Mouse (Mus musculus): ENCODE results near the gene Tbk1. TPM values are rescaled to one million over a fixed set of nuclear protein-coding genes. Genes with fewer than 3 reads are reported as not detected.
A peak's percentile ranks its signal among the peaks of the same experiment; 100 is the strongest.

Gene Tbk1
- polyA plus RNA-seq, 1 experiment from 2014 or later: 24.8 TPM

DNA sequence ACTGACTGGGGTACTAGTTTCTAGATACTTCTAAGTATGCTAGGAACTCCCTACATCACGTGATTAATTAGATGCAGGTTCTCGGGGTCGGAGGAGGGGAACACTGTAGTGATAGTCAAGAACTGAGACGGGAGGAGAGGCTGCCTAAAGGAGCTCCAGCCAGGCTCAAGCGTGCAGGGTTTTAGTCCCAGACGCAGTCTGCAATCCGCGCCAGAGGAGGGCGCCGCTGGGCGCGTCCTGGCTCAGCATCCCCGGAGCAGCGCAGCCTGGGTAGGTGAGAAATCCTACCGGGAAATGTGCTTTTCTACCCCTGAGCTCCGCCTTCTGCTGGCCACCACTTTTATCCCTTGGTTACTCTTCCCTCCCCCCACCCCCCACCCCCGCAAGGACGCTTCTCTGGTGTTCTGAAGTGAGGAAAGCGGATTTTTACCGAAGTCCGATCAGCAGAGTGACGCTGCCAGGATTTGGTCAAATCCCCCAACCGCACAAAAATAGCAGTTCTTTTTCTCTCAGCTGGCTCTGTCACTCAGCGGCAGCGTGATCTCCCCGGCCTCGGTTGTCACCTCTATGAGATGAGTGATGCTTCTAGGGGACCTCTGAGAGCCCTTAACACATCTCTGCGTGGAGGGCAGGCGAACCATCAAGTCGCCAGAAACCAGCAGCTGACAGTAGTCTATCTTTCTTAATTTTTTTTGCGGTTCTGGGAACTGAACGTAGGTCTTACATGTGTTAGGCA, 53.3 kb downstream of the Tbk1 start:
- peak overlapping the region; percentile 63 for H3K4me2 ChIP-seq
- peak; percentile 70 for ATAC-seq
- H3K27ac ChIP-seq: no peak overlapping the region
- H3K9me3 ChIP-seq (replicated peaks): peaks cover 3% of the 10 kb centered on the region; the same call in 1 of the 2 replicates
- H3K9ac ChIP-seq: 0 out of 2 replicates have a peak overlapping the region, but pooled peaks have one; percentile 25
- H3K36me3 ChIP-seq: no peaks in the 10 kb centered on the region
- peaks cover 22% of the 10 kb centered on the region for H3K27me3 ChIP-seq (replicated peaks)
- H3K4me3 ChIP-seq: peak overlapping the region; percentile 29
- WGBS (ENCODE audit: insufficient replicate concordance): 10% methylated on average over 32 of the region's 32 CpGs
- peaks cover 39% of the 10 kb centered on the region for H3K4me1 ChIP-seq

- H3K27me3 ChIP-seq (replicated peaks): peaks cover 22% of the 10 kb centered on the region
- no peak for ATAC-seq
- peaks cover 26% of the 10 kb centered on the region for H3K4me1 ChIP-seq
- 45% methylated on average over 5 of the region's 5 CpGs for WGBS (ENCODE audit: insufficient replicate concordance)
- no peaks in the 10 kb centered on the region for H3K36me3 ChIP-seq
- peaks cover 3% of the 10 kb centered on the region; the same call in 1 of the 2 replicates for H3K9me3 ChIP-seq (replicated peaks)
- H3K4me3 ChIP-seq: no peak overlapping the region
- no peak overlapping the region for H3K27ac ChIP-seq
- H3K9ac ChIP-seq: no peak overlapping the region
- no peak overlapping the region for H3K4me2 ChIP-seq
Measured at GRCm38 (mm10) chr10:121531541-121531940, 55.0 kb downstream of the Tbk1 start.

DNA sequence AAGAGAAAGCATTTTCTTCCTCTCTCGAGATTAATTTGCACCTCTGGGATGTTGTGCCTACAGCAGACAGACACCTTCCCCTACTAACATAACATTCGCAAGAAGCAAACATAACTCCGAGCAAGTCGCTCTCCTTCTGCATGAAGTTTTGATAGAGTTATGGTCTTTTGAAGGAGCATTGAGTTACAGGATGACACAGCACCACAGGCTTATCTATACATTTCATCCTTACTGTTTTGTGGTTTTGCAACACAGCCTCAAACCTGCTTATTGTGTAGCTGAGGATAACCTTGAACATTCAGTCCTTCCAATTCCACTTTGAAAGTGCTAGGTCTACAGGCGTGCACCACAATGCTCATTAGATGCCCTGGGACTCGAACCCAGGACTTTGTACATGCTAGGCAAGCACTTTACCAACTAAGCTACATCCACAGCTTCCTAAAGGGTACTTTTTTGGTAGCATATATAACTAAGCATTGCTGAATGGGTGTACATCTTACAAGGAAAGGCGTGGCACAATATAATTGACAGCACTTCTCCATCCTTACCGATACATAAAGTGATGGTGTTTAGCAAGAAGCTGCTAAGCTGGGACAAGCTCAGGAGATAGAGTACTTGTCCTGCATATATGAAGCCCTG, 56.1 kb downstream of the Tbk1 start:
- H3K27ac ChIP-seq: no peak overlapping the region
- WGBS (ENCODE audit: insufficient replicate concordance): 50% methylated on average over 8 of the region's 8 CpGs

DNA sequence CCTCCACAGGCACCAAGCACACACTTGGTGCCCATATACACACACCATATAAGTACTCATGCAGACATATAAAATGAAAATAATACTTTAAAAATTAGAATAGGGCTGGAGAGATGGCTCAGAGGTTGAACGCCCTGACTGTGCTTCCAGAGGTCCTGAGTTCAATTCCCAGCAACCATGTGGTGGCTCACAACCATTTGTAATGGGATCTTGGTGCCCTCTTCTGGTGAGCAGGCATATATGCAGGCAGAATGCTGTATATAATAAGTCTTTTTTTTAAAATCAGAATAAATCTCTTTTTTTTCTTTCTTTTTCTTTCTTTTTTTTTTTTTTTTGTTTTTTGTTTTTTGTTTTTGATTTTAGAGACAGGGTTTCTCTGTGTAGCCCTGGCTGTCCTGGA, 57.3 kb downstream of the Tbk1 start:
- Histone ChIP-seq H3K4me1 (peaks cover 17% of the 10 kb centered on the region), H3K36me3 (no peaks in the 10 kb centered on the region)
- 74% methylated on average over 1 of the region's 1 CpGs for WGBS (ENCODE audit: insufficient replicate concordance)

More for the DNA sequence above, 56.1 kb downstream of the Tbk1 start:
- no peak for ATAC-seq
- H3K36me3 ChIP-seq: no peaks in the 10 kb centered on the region
- peaks cover 25% of the 10 kb centered on the region for H3K4me1 ChIP-seq
- no peak overlapping the region for H3K4me2 ChIP-seq
- H3K9me3 ChIP-seq (replicated peaks): peaks cover 3% of the 10 kb centered on the region; the same call in 1 of the 2 replicates
- H3K4me3 ChIP-seq: no peak overlapping the region
- peaks cover 22% of the 10 kb centered on the region for H3K27me3 ChIP-seq (replicated peaks)
- no peak overlapping the region for H3K9ac ChIP-seq

DNA sequence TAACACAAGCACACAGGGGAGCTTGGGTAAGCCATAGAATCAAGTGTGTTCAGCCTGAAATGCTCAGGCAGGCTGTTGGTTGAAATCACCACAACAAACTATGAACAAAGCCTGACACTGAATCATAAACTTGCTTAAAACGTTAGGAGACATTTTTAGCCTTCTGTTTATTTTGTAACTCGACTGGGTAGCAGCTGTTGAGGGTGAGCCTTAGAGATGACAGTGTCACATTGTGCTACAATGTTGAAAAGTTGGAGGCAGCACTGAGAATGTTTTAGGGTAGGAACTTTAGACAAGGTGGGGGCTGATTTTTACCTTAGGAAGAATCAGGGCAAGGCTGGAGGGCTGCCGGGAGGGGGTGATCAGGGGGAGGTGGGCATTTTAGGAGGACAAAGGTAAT, 58.1 kb downstream of the Tbk1 start:
- Histone ChIP-seq H3K27me3 (replicated peaks) (peaks cover 21% of the 10 kb centered on the region), H3K36me3 (no peaks in the 10 kb centered on the region), H3K4me3 (no peak overlapping the region), H3K9ac (no peak overlapping the region), H3K4me2 (no peak overlapping the region), H3K9me3 (replicated peaks) (peaks cover 3% of the 10 kb centered on the region; the same call in 1 of the 2 replicates), H3K4me1 (peaks cover 15% of the 10 kb centered on the region), H3K27ac (no peak overlapping the region)
- WGBS (ENCODE audit: insufficient replicate concordance): 70% methylated on average over 3 of the region's 3 CpGs
- no peak for ATAC-seq

More for the DNA sequence above, 57.3 kb downstream of the Tbk1 start:
- no peak overlapping the region for H3K9ac ChIP-seq
- ATAC-seq: no peak
- H3K4me3 ChIP-seq: no peak overlapping the region
- peaks cover 22% of the 10 kb centered on the region for H3K27me3 ChIP-seq (replicated peaks)
- H3K9me3 ChIP-seq (replicated peaks): peaks cover 3% of the 10 kb centered on the region; the same call in 1 of the 2 replicates
- no peak overlapping the region for H3K4me2 ChIP-seq
- no peak overlapping the region for H3K27ac ChIP-seq

DNA sequence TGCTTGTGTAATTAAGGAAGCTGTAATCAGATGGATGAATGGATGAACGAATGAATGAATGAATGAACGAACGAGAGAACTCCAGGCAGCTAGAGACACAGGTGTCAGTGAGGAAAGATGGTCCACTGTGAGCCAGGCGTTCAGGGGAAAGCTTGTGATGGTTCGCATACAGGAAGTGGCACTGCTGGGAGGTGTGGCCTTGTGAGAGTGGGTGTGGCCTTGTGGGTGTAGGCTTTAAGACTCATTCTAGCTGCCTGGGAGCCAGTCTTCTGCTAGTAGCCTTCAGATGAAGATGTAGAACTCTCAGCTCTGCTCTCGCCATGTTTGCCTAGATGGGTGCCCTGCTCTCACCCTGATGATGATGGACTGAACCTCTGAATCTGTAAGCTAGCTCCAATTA, 59.5 kb downstream of the Tbk1 start:
- ATAC-seq: peak; percentile 49; the same call in 1 of the 2 replicates
- H3K27ac ChIP-seq: no peak overlapping the region
- H3K4me3 ChIP-seq: no peak overlapping the region
- H3K9me3 ChIP-seq (replicated peaks): peaks cover 3% of the 10 kb centered on the region; the same call in 1 of the 2 replicates
- H3K27me3 ChIP-seq (replicated peaks): peaks cover 7% of the 10 kb centered on the region
- no peaks in the 10 kb centered on the region for H3K36me3 ChIP-seq
- 61% methylated on average over 6 of the region's 6 CpGs for WGBS (ENCODE audit: insufficient replicate concordance)
- no peak overlapping the region for H3K4me2 ChIP-seq
- H3K4me1 ChIP-seq: peaks cover 9% of the 10 kb centered on the region
- H3K9ac ChIP-seq: no peak overlapping the region

DNA sequence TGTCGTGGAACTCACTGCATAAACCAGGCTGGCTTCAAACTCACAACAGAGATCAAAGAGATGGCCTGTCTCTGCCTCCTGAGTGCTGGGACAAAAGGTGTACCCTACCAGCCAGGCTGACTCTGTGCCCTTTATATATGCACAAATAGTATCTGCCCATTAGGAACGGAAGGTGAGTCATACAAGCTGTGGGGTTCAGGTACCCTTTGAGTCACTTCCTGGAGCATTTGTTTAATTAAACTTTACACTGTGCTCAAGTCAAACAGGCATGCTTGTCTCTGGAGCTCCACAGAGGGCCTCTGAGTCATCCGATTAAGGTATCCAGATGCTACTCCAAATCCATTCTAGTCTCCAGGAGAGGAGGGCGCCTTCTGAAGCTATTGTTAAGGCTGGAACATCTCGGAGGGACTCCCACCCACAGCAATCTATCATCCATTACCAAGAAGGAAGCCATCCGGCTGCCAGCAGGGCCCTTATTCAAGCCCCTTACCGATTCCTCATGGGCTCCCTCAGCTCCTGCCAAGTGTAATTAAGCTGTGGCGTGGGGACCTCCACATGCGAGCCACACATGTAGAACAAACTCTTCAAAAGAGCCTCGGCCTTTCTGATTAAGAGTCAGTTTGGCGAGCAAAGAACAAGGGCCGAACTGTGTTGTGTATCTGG, 65.5 kb downstream of the Tbk1 start:
- Histone ChIP-seq H3K27me3 (replicated peaks) (no peaks in the 10 kb centered on the region), H3K4me1 (peaks cover 1% of the 10 kb centered on the region), H3K36me3 (no peaks in the 10 kb centered on the region), H3K9me3 (replicated peaks) (no peaks in the 10 kb centered on the region), H3K4me3 (no peak overlapping the region), H3K9ac (no peak overlapping the region), H3K4me2 (no peak overlapping the region), H3K27ac (peak overlapping the region; percentile 29; the same call in 1 of the 2 replicates)
- peak; percentile 40; the same call in 1 of the 2 replicates for ATAC-seq
- 54% methylated on average over 12 of the region's 12 CpGs for WGBS (ENCODE audit: insufficient replicate concordance)

- Histone ChIP-seq H3K4me1 (peaks cover 4% of the 10 kb centered on the region), H3K27ac (no peak overlapping the region), H3K9me3 (replicated peaks) (no peaks in the 10 kb centered on the region), H3K4me3 (no peak overlapping the region), H3K27me3 (replicated peaks) (no peaks in the 10 kb centered on the region), H3K36me3 (no peaks in the 10 kb centered on the region), H3K9ac (no peak overlapping the region), H3K4me2 (no peak overlapping the region)
- no peak for ATAC-seq
- WGBS (ENCODE audit: insufficient replicate concordance): 43% methylated on average over 2 of the region's 2 CpGs
Measured at GRCm38 (mm10) chr10:121519710-121520109, 66.9 kb downstream of the Tbk1 start.

DNA sequence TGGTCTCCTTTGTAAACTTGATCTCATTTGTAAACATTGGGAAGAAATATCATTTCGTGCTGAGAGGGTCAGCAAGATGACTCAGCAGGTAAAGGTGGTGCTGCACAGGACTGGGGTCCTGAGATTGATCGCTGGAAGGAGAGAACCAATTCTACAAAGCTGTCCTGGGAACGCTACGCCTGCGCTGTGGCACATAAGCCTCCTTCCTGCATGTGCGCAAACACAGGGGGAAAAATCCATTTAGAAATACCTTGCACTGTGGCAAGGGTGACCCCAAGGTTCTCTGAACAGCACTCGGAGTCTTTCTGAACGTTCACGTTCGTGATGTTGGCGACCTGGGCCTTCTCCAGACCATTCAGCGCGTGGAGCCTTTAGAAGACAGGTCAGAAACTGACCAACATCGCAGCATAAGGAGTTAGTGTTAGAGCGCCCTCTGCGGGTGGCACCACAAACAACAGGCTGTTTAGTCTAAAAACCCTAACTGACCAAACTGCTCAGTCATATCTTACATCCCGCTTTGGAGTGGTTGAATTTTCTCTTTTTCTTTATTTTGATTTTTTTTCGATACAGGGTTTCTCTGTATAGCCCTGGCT, 70.5 kb downstream of the Tbk1 start:
- ATAC-seq: peak; percentile 51
- no peak overlapping the region for H3K9ac ChIP-seq
- no peak overlapping the region for H3K4me3 ChIP-seq
- no peak overlapping the region for H3K4me2 ChIP-seq
- 29% methylated on average over 18 of the region's 18 CpGs for WGBS (ENCODE audit: insufficient replicate concordance)
- no peaks in the 10 kb centered on the region for H3K9me3 ChIP-seq (replicated peaks)
- H3K36me3 ChIP-seq: no peaks in the 10 kb centered on the region
- H3K4me1 ChIP-seq: peaks cover 4% of the 10 kb centered on the region
- no peaks in the 10 kb centered on the region for H3K27me3 ChIP-seq (replicated peaks)
- H3K27ac ChIP-seq: no peak overlapping the region

- peak overlapping the region; percentile 64 for H3K4me2 ChIP-seq
- peak overlapping the region; percentile 71 for H3K27ac ChIP-seq
- whole genome bisulfite sequencing (ENCODE audit: insufficient replicate concordance): 22% methylated on average over 24 of the region's 24 CpGs
- H3K36me3 ChIP-seq: no peaks in the 10 kb centered on the region
- H3K4me1 ChIP-seq: peaks cover 56% of the 10 kb centered on the region
- no peaks in the 10 kb centered on the region for H3K27me3 ChIP-seq (replicated peaks)
- H3K9ac ChIP-seq: peak overlapping the region; percentile 43; the same call in 1 of the 2 replicates
- peak overlapping the region; percentile 25 for H3K4me3 ChIP-seq
- peak; percentile 31 for ATAC-seq
- no peaks in the 10 kb centered on the region for H3K9me3 ChIP-seq (replicated peaks)
Measured at GRCm38 (mm10) chr10:121509751-121510643, 76.6 kb downstream of the Tbk1 start.
